Mouse (Mus musculus): Measurements from ENCODE around the gene Fer. TPM values are rescaled to one million over a fixed set of nuclear protein-coding genes. Genes with fewer than 3 reads are reported as not detected.

The Fer gene
- polyA plus RNA-seq, 1 experiment from 2014 or later = 32.2 TPM

GRCm38 (mm10) chr17:63973806-63974205 lies 110.9 kb downstream of the Fer start:
- Histone ChIP-seq H3K4me2 (no peak overlapping the region), H3K9me3 (ENCODE audit: low read depth, low read length) (no peaks in the 10 kb centered on the region), H3K4me1 (ENCODE audit: insufficient read depth) (no peaks in the 10 kb centered on the region), H3K9ac (no peak overlapping the region), H3K27ac (ENCODE audit: low read depth) (no peak overlapping the region), H3K36me3 (ENCODE audit: insufficient read depth) (0 out of 2 replicates have a peak, but pooled peaks cover 5% of the 10 kb centered on the region), H3K4me3 (ENCODE audit: low read depth, low read length) (no peak overlapping the region), H3K27me3 (ENCODE audit: insufficient read depth, low read length) (no peaks in the 10 kb centered on the region)
- DNase-seq (no peak), ATAC-seq (ENCODE audit: insufficient read depth) (no peak)
- 42% methylated on average over 5 of the region's 5 CpGs for WGBS
- TF ChIP-seq CTCF (IDR thresholded peaks at IDR 0.05; ENCODE audit: low read depth) = no peak

- DNase-seq (no peak), ATAC-seq (ENCODE audit: insufficient read depth) (no peak)
- Histone ChIP-seq H3K27me3 (ENCODE audit: insufficient read depth, low read length) (no peaks in the 10 kb centered on the region), H3K36me3 (ENCODE audit: insufficient read depth) (0 out of 2 replicates have a peak, but pooled peaks cover 5% of the 10 kb centered on the region), H3K9ac (no peak overlapping the region), H3K4me1 (ENCODE audit: insufficient read depth) (no peaks in the 10 kb centered on the region), H3K27ac (ENCODE audit: low read depth) (no peak overlapping the region), H3K9me3 (ENCODE audit: low read depth, low read length) (no peaks in the 10 kb centered on the region), H3K4me3 (ENCODE audit: low read depth, low read length) (no peak overlapping the region), H3K4me2 (no peak overlapping the region)
- TF ChIP-seq CTCF (IDR thresholded peaks at IDR 0.05; ENCODE audit: low read depth) = no peak
- WGBS = 82% methylated on average over 5 of the region's 5 CpGs
Measured at GRCm38 (mm10) chr17:63974253-63974652, 111.4 kb downstream of the Fer start.

GRCm38 (mm10) chr17:63978794-63979571 lies 116.1 kb downstream of the Fer start:
- no peak overlapping the region for H3K9ac ChIP-seq
- 0 out of 2 replicates have a peak, but pooled peaks cover 7% of the 10 kb centered on the region for H3K36me3 ChIP-seq (ENCODE audit: insufficient read depth)
- ATAC-seq (ENCODE audit: insufficient read depth) (no peak), DNase-seq (no peak)
- no peak overlapping the region for H3K27ac ChIP-seq (ENCODE audit: low read depth)
- WGBS = 64% methylated on average over 4 of the region's 4 CpGs
- no peak for TF ChIP-seq CTCF (IDR thresholded peaks at IDR 0.05; ENCODE audit: low read depth)
- no peak overlapping the region for H3K4me3 ChIP-seq (ENCODE audit: low read depth, low read length)
- no peaks in the 10 kb centered on the region for H3K27me3 ChIP-seq (ENCODE audit: insufficient read depth, low read length)
- H3K4me2 ChIP-seq = no peak overlapping the region
- H3K9me3 ChIP-seq (ENCODE audit: low read depth, low read length) = no peaks in the 10 kb centered on the region
- H3K4me1 ChIP-seq (ENCODE audit: insufficient read depth) = no peaks in the 10 kb centered on the region

DNA sequence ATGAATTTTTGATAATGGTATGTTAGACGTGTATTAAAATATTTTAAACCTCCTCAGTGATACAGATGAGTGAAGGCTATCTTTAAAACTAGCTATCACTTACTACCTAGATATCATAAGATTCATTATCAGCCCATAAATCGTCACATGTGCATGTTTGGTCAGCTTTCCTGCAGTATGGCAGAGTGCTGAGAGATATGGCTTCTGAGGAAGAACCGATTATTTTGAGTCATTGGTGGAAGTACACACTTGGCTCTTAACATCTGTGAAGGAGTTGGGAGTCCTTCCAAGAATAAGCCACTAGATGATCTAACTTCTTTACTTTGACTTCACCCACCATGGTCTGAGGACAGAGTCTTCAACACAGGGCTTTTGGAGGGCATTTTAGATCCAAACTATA lies 117.3 kb downstream of the Fer start:
- no peaks in the 10 kb centered on the region for H3K4me1 ChIP-seq (ENCODE audit: insufficient read depth)
- no peak for ATAC-seq (ENCODE audit: insufficient read depth)
- no peak overlapping the region for H3K4me3 ChIP-seq (ENCODE audit: low read depth, low read length)
- TF ChIP-seq CTCF (IDR thresholded peaks at IDR 0.05; ENCODE audit: low read depth) = no peak
- H3K9me3 ChIP-seq (ENCODE audit: low read depth, low read length) = no peaks in the 10 kb centered on the region
- H3K4me2 ChIP-seq = no peak overlapping the region
- H3K27me3 ChIP-seq (ENCODE audit: insufficient read depth, low read length) = no peaks in the 10 kb centered on the region
- no peak overlapping the region for H3K27ac ChIP-seq (ENCODE audit: low read depth)
- H3K36me3 ChIP-seq (ENCODE audit: insufficient read depth) = 0 out of 2 replicates have a peak, but pooled peaks cover 2% of the 10 kb centered on the region
- DNase-seq = no peak
- H3K9ac ChIP-seq = no peak overlapping the region
- 68% methylated on average over 3 of the region's 3 CpGs for WGBS

- no peak for DNase-seq
- H3K4me1 ChIP-seq (ENCODE audit: insufficient read depth) = no peaks in the 10 kb centered on the region
- no peak for TF ChIP-seq CTCF (IDR thresholded peaks at IDR 0.05; ENCODE audit: low read depth)
- no peaks in the 10 kb centered on the region for H3K9me3 ChIP-seq (ENCODE audit: low read depth, low read length)
- 0 out of 2 replicates have a peak, but pooled peaks cover 3% of the 10 kb centered on the region for H3K36me3 ChIP-seq (ENCODE audit: insufficient read depth)
- H3K4me3 ChIP-seq (ENCODE audit: low read depth, low read length) = no peak overlapping the region
- no peak overlapping the region for H3K27ac ChIP-seq (ENCODE audit: low read depth)
- no peak for ATAC-seq (ENCODE audit: insufficient read depth)
- no peaks in the 10 kb centered on the region for H3K27me3 ChIP-seq (ENCODE audit: insufficient read depth, low read length)
- no peak overlapping the region for H3K4me2 ChIP-seq
- WGBS = 70% methylated on average over 2 of the region's 2 CpGs
- no peak overlapping the region for H3K9ac ChIP-seq
Measured at GRCm38 (mm10) chr17:63988710-63989109, 125.8 kb downstream of the Fer start.

DNA sequence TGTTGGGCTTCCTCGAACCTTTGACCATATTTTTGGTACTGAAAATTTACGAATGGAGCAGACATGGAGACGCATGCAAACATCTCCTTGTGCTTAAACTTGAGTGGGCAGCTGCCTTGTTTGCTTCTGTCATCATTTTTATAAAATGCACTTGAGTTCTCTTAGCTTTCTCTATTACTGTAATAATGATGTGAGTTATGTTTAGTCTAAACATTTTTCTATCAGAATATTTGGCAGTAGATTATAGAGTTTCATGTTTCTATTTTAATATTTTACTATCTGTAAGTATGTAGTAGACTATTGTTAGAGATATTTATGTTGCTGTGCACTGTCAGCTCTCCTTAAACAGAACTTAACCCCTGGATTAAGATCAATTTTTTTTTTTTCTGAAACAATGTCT lies 128.3 kb downstream of the Fer start:
- H3K36me3 ChIP-seq (ENCODE audit: insufficient read depth) = 0 out of 2 replicates have a peak, but pooled peaks cover 3% of the 10 kb centered on the region
- ATAC-seq (ENCODE audit: insufficient read depth) = peak; percentile 65; the same call in 1 of the 2 replicates
- WGBS = 51% methylated on average over 3 of the region's 3 CpGs

GRCm38 (mm10) chr17:63995921-63996320 lies 133.1 kb downstream of the Fer start:
- 84% methylated on average over 1 of the region's 1 CpGs for WGBS
- Histone ChIP-seq H3K36me3 (ENCODE audit: insufficient read depth) (0 out of 2 replicates have a peak, but pooled peaks cover 3% of the 10 kb centered on the region), H3K4me2 (no peak overlapping the region), H3K9ac (no peak overlapping the region), H3K4me3 (ENCODE audit: low read depth, low read length) (no peak overlapping the region), H3K4me1 (ENCODE audit: insufficient read depth) (no peaks in the 10 kb centered on the region), H3K27ac (ENCODE audit: low read depth) (no peak overlapping the region), H3K9me3 (ENCODE audit: low read depth, low read length) (no peaks in the 10 kb centered on the region), H3K27me3 (ENCODE audit: insufficient read depth, low read length) (no peaks in the 10 kb centered on the region)
- peak; percentile 74 for DNase-seq
- 0 out of 2 replicates have a peak, but pooled peaks have one; percentile 35 for ATAC-seq (ENCODE audit: insufficient read depth)
- TF ChIP-seq CTCF (IDR thresholded peaks at IDR 0.05; ENCODE audit: low read depth) = no peak

More for the DNA sequence above, 128.3 kb downstream of the Fer start:
- Histone ChIP-seq H3K9ac (no peak overlapping the region), H3K27ac (ENCODE audit: low read depth) (no peak overlapping the region), H3K9me3 (ENCODE audit: low read depth, low read length) (no peaks in the 10 kb centered on the region), H3K4me2 (no peak overlapping the region), H3K27me3 (ENCODE audit: insufficient read depth, low read length) (no peaks in the 10 kb centered on the region), H3K4me1 (ENCODE audit: insufficient read depth) (no peaks in the 10 kb centered on the region), H3K4me3 (ENCODE audit: low read depth, low read length) (no peak overlapping the region)
- DNase-seq = peak; percentile 38
- no peak for TF ChIP-seq CTCF (IDR thresholded peaks at IDR 0.05; ENCODE audit: low read depth)
